In the genomic region with DNA sequence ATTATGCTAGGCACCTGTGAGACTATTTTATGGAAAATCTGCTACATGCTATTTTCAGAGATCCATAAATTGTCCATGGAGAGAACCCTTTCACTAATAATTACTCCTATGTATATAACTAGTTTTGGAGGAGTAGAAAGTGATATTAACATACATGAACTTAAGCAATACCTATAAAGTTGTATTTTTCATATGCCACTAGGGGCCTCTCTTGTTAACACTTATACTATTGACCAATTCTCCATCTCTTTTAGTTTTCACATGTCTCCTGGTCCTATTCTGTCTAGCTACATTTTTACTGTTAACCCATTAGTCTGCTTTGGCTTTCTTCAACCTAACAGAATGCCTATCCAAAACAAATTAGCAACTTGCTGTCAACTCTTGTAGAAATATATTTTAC, we compare ENCODE assay signal across 27 mouse cellular contexts. TPM values are rescaled to one million over a fixed set of nuclear protein-coding genes. Genes with fewer than 3 reads are reported as not detected.
DNase-seq lines count a peak whose midpoint lies in the region; ATAC-seq and TF ChIP-seq lines count a peak whose summit lies in the region.
"Had no signal": no experiment of that assay in that cellular context is flagged by ENCODE, and none has a peak within 500 bp of the region (broad histone marks: within the 10 kb centered on the region; RNA-seq: fewer than 3 reads in every experiment).

No protein-coding gene starts in this region.

- TF ChIP-seq EP300 in lung, postnatal 0 days (IDR thresholded peaks at IDR 0.05), result no peak
- no peak for TF ChIP-seq EP300 in stomach, postnatal 0 days (optimal IDR thresholded peaks at IDR 0.05)

- H3K27ac ChIP-seq in kidney, postnatal 0 days, result no peak overlapping the region
- H3K27ac ChIP-seq in lung, postnatal 0 days (ENCODE audit: low read length), result no peak overlapping the region
- H3K27ac ChIP-seq in stomach, postnatal 0 days (replicated peaks), result no peak overlapping the region
- H3K27ac ChIP-seq: forebrain, embryonic 10.5 days; forebrain, embryonic 13.5 days; heart, embryonic 13.5 days; hindbrain, embryonic 15.5 days had no signal

- H3K36me3 ChIP-seq in kidney, postnatal 0 days (ENCODE audit: insufficient read depth, low read length), result no peaks in the 10 kb centered on the region
- H3K36me3 ChIP-seq in lung, postnatal 0 days (ENCODE audit: insufficient read depth, low read length), result no peaks in the 10 kb centered on the region
- H3K36me3 ChIP-seq in stomach, postnatal 0 days (ENCODE audit: control insufficient read depth, insufficient read depth, low read length), result no peaks in the 10 kb centered on the region
- H3K36me3 ChIP-seq: forebrain, embryonic 10.5 days; G1E; heart, embryonic 13.5 days; hindbrain, embryonic 15.5 days had no signal

- H3K9me3 ChIP-seq in kidney, postnatal 0 days (replicated peaks; ENCODE audit: low read length), result no peaks in the 10 kb centered on the region
- H3K9me3 ChIP-seq in lung, postnatal 0 days (ENCODE audit: low read length), result no peaks in the 10 kb centered on the region
- H3K9me3 ChIP-seq in stomach, postnatal 0 days (ENCODE audit: control insufficient read depth, low read length), result no peaks in the 10 kb centered on the region
- H3K9me3 ChIP-seq: forebrain, embryonic 10.5 days; forebrain, embryonic 13.5 days; G1E; heart, embryonic 13.5 days; hindbrain, embryonic 15.5 days had no signal

- no peak overlapping the region for H3K4me2 ChIP-seq in kidney, postnatal 0 days (ENCODE audit: low read length)
- H3K4me2 ChIP-seq in lung, postnatal 0 days (replicated peaks; ENCODE audit: low read depth, low read length), result no peak overlapping the region
- H3K4me2 ChIP-seq in stomach, postnatal 0 days (replicated peaks; ENCODE audit: low read depth), result no peak overlapping the region
- H3K4me2 ChIP-seq: forebrain, embryonic 13.5 days; heart, embryonic 13.5 days; hindbrain, embryonic 15.5 days had no signal

- no peaks in the 10 kb centered on the region for H3K4me1 ChIP-seq in kidney, postnatal 0 days (replicated peaks; ENCODE audit: insufficient read depth, low read length)
- no peaks in the 10 kb centered on the region for H3K4me1 ChIP-seq in lung, postnatal 0 days (ENCODE audit: insufficient read depth, low read depth, low read length)
- H3K4me1 ChIP-seq in stomach, postnatal 0 days (replicated peaks; ENCODE audit: control insufficient read depth, insufficient read depth), result no peaks in the 10 kb centered on the region
- H3K4me1 ChIP-seq: forebrain, embryonic 10.5 days; forebrain, embryonic 13.5 days; heart, embryonic 13.5 days; hindbrain, embryonic 15.5 days had no signal

- no peak overlapping the region for H3K9ac ChIP-seq in kidney, postnatal 0 days (ENCODE audit: low read depth, low read length)
- H3K9ac ChIP-seq in lung, postnatal 0 days (replicated peaks; ENCODE audit: low read depth), result no peak overlapping the region
- H3K9ac ChIP-seq in stomach, postnatal 0 days (ENCODE audit: low read length), result no peak overlapping the region
- H3K9ac ChIP-seq: forebrain, embryonic 13.5 days; heart, embryonic 13.5 days; hindbrain, embryonic 15.5 days had no signal

- no peaks in the 10 kb centered on the region for H3K27me3 ChIP-seq in kidney, postnatal 0 days (ENCODE audit: insufficient read depth, low read length)
- no peaks in the 10 kb centered on the region for H3K27me3 ChIP-seq in lung, postnatal 0 days (replicated peaks; ENCODE audit: insufficient read depth, low read length)
- no peaks in the 10 kb centered on the region for H3K27me3 ChIP-seq in stomach, postnatal 0 days (ENCODE audit: control insufficient read depth, insufficient read depth, low read length)
- H3K27me3 ChIP-seq: forebrain, embryonic 13.5 days; heart, embryonic 13.5 days; hindbrain, embryonic 15.5 days; Patski had no signal

- no peak for ATAC-seq in kidney, postnatal 0 days (replicated peaks; ENCODE audit: low FRiP score, low read depth)
- ATAC-seq in lung, postnatal 0 days, result no peak
- ATAC-seq in stomach, postnatal 0 days (ENCODE audit: low FRiP score, low TSS enrichment), result no peak
- ATAC-seq: forebrain, embryonic 13.5 days; forebrain, embryonic 16.5 days; Patski had no signal

- no peak overlapping the region for H3K4me3 ChIP-seq in kidney, postnatal 0 days (replicated peaks; ENCODE audit: low read depth, low read length)
- no peak overlapping the region for H3K4me3 ChIP-seq in lung, postnatal 0 days (ENCODE audit: low read depth, low read length)
- no peak overlapping the region for H3K4me3 ChIP-seq in stomach, postnatal 0 days (ENCODE audit: low read depth, low read length)
- H3K4me3 ChIP-seq: forebrain, embryonic 10.5 days; forebrain, embryonic 13.5 days; heart, embryonic 13.5 days; hindbrain, embryonic 15.5 days had no signal

- DNase-seq in kidney, postnatal 0 days (ENCODE audit: low spot score), result peak; percentile 24
- no peak for DNase-seq in kidney, postnatal 25 days
- DNase-seq in lung, postnatal 0 days (ENCODE audit: low spot score), result peak; percentile 6
- DNase-seq in lung, postnatal 36 days, result no peak
- DNase-seq in stomach, postnatal 0 days (ENCODE audit: low spot score), result no peak
- no peak for DNase-seq in urinary bladder, adult 2 months (ENCODE audit: low spot score)
- DNase-seq: adrenal gland, postnatal 10 days; adrenal gland, postnatal 36 days; cerebellum, adult 18-20 months; cerebellum, adult 9-10 months; cerebellum, postnatal 14 days; gastrocnemius, postnatal 10 days; gastrocnemius, postnatal 36 days; heart, adult 11 months; heart, postnatal 14 days; heart, postnatal 4 days had no signal

- peak; percentile 21; the same call in 1 of the 2 replicates for TF ChIP-seq CTCF in kidney, postnatal 0 days (IDR thresholded peaks at IDR 0.05; ENCODE audit: low read depth)
- TF ChIP-seq CTCF in lung, postnatal 0 days (IDR thresholded peaks at IDR 0.05), result no peak; the same call in 1 of the 2 replicates
- peak; percentile 17 for TF ChIP-seq CTCF in stomach, postnatal 0 days (IDR thresholded peaks at IDR 0.05; ENCODE audit: low read depth)

RNA-seq across cellular contexts. Expression of gene Prl2b1, which starts 23.0 kb away (rescaled TPM):
- polyA plus RNA-seq in kidney, postnatal 0 days (2015; fragmentation: Nextera tagmentation; extraction: Ambion mirVana), result not detected in 2 replicates
- polyA plus RNA-seq in lung, postnatal 0 days (2015; fragmentation: Nextera tagmentation; extraction: Ambion mirVana), result not detected in 2 replicates
- polyA plus RNA-seq in stomach, postnatal 0 days (2015; fragmentation: Nextera tagmentation; extraction: Ambion mirVana), result not detected in 2 replicates
- not detected in 2 replicates for polyA plus RNA-seq in urinary bladder, adult 2 months (2012; rRNA removed)
- polyA plus RNA-seq: embryonic facial prominence, embryonic 11.5 days; embryonic facial prominence, embryonic 14.5 days; forebrain, embryonic 10.5 days; forebrain, embryonic 13.5 days; forebrain, embryonic 16.5 days; G1E; heart, embryonic 13.5 days; heart, embryonic 16.5 days; hindbrain, embryonic 11.5 days; hindbrain, embryonic 15.5 days; Patski had no signal

RNA-seq across cellular contexts. Expression of gene Prl8a6, which starts 24.8 kb away (rescaled TPM):
- not detected in 2 replicates for polyA plus RNA-seq in kidney, postnatal 0 days (2015; fragmentation: Nextera tagmentation; extraction: Ambion mirVana)
- not detected in 2 replicates for polyA plus RNA-seq in lung, postnatal 0 days (2015; fragmentation: Nextera tagmentation; extraction: Ambion mirVana)
- not detected in 2 replicates for polyA plus RNA-seq in stomach, postnatal 0 days (2015; fragmentation: Nextera tagmentation; extraction: Ambion mirVana)
- not detected in 2 replicates for polyA plus RNA-seq in urinary bladder, adult 2 months (2012; rRNA removed)
- polyA plus RNA-seq: embryonic facial prominence, embryonic 11.5 days; embryonic facial prominence, embryonic 14.5 days; forebrain, embryonic 10.5 days; forebrain, embryonic 13.5 days; forebrain, embryonic 16.5 days; G1E; heart, embryonic 13.5 days; heart, embryonic 16.5 days; hindbrain, embryonic 11.5 days; hindbrain, embryonic 15.5 days; Patski had no signal

Comparison
In these comparisons a context has a peak if more than half of its experiments do, and no peak if none do; other contexts are left out.
1. DNase-seq: peak in kidney, postnatal 0 days (single experiment) and lung, postnatal 0 days (single experiment); none in kidney, postnatal 25 days (0 of 2), lung, postnatal 36 days (single experiment), stomach, postnatal 0 days (single experiment) and urinary bladder, adult 2 months (single experiment).